Mouse (Mus musculus): ENCODE measurements around the gene Hspb9.

The Hspb9 gene

DNA sequence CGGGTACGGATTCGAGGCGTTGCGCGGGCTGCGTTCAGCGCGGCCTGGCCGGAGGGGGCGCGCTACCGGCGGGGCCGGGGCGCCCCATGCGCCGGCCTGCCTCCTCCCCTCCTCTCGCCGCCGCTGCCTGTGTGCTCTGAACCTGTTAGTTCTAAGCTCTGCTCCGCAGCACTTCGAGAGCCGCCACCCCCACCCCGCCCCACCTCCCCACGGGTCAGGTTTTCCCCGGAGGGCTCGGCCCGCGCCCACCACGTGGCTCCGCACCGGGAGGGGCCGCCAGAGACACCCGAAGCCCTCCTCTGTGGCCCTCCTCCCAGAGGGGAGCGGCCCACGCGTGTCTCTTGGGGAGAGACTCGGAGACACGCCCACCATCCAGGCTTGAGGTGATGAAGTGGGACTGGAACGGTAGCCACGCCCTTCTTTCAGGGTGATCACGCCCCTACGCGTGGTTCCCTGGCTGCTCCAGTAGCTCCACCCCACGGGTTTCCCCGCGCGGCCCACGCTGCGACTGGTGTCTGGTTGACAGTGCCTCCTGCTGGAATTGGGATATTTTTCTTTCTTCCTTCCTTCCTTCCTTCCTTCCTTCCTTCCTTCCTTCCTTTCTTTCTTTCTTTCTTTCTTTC is 46.1 kb downstream of the Hspb9 start, which contains the start of gene Kcnh4:
Kcnh4 (minus strand) TSS at position 332 of the 623 bp plus-strand sequence.
- DNase-seq (ENCODE audit: low spot score in 2 of 2) = peak in 1 of 2 experiments; percentile 51

- peak; percentile 90 to 94 for DNase-seq (ENCODE audit: low spot score in 2 of 2)
These were observed 47.9 kb downstream of the Hspb9 start for GRCm38 (mm10) chr11:100761547-100762045.

DNA sequence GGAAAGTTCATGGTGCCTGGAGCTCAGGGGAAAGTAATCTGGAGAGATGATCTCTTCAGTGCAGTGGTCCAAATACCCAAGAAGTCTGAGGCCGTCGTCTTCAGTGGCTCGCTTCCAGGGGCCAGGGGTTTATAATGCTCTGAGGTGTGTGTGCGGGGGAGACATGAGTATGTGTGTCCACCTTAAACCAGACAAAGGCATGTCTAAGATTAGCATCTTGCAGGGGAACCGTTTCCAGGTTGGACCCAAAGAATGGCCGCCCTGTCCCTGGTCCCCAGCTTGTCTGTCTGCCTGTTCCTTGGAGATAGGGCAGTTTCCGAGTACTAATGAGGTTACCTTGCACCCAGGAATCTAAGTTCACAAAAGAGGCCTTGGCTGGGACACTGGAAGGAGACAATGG is 49.2 kb downstream of the Hspb9 start, which contains the start of gene Hcrt:
Hcrt (minus strand) TSS at position 101 of the 400 bp plus-strand sequence.
- DNase-seq (ENCODE audit: low spot score in 2 of 2) = no peak

Data from cerebellum, postnatal 4 days (tissue).